Mouse (Mus musculus): ENCODE measurements around the gene Tspan32. TPM values are rescaled to one million over a fixed set of nuclear protein-coding genes. Genes with fewer than 3 reads are reported as not detected.

The Tspan32 gene
- polyA plus RNA-seq, 1 experiment: 6.4 TPM

DNA sequence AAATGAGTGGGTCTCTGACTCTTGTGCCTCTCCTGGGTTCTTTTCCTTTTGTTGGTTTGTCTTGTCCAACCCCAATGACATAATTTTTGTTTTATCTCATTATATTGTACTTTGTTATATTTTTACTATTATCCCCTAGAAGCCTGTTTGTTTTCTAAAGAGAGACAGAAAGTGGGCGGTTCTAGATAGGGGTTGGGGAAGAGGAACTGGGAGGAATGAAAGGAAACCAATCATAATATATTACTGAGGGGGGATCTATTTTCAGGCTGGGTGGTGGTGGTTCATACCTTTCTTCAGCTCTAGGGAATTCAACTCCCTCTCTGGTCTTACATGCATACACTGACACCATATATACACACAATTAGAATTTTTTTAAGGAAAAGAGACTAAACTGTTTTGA, 19.4 kb downstream of the Tspan32 start:
- DNase-seq (ENCODE audit: low read depth, low spot score): no peak
- WGBS: 76% methylated on average over 1 of the region's 1 CpGs

DNA sequence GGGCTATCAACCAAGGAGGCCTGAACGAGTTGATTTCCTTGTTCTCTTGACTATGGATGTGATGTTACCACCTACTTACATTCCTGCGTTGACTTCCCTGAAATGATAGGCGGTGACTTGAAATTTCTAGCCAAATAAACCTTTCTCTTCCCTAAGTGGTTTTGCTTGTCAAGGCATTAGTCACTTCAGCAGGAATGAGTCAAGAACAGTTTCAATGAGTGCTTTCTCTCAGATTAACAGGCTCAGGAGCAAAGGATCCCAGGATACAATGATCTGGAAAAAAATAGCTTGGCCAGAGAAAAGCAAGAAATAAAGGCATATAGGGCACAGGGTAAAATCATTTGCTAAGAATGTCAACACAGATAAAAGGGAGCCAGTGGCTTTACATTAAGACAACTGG, 20.6 kb downstream of the Tspan32 start:
- no peak for DNase-seq (ENCODE audit: low read depth, low spot score)
- 75% methylated on average over 3 of the region's 3 CpGs for WGBS

DNA sequence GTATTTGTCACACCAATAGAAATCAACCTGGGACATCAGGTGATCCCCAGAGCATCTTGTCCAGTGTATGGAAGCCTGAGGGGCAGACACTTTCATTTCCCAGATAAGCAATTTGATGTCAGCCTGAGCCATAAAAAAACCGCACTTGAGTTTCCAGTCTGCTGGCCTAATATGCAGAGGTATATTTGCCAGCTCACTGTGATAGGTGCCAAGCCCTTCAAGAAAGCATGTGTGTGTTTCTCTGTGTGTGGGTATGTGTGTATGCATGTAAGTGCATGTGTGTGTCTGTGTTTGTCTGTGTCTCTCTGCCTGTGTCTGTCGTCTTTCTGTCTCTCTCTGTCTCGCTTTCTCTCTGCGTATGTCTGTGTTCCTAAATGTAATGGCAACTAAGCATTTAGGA, 22.4 kb downstream of the Tspan32 start:
- no peak for DNase-seq (ENCODE audit: low read depth, low spot score)
- 78% methylated on average over 4 of the region's 4 CpGs for WGBS

DNA sequence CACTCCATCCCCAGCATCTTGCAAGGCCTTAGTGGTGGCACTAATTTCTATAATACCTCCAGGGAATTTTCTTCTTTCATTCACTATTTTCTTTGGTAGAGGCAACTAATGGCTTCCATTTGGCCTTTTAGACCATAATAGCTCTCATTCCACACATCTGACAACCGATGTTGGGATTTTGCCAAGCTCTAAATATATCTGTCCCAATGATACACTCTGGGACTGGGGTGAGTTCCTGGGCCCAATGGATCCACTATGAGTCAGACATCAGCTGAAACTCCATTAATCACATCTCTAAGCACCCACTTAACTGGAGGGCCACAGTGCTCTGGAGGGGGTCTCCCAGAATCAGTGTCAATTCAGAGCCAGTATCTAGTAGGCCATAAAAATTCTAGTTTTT, 27.0 kb downstream of the Tspan32 start:
- DNase-seq (ENCODE audit: low read depth, low spot score): no peak
- 67% methylated on average over 1 of the region's 1 CpGs for WGBS

DNA sequence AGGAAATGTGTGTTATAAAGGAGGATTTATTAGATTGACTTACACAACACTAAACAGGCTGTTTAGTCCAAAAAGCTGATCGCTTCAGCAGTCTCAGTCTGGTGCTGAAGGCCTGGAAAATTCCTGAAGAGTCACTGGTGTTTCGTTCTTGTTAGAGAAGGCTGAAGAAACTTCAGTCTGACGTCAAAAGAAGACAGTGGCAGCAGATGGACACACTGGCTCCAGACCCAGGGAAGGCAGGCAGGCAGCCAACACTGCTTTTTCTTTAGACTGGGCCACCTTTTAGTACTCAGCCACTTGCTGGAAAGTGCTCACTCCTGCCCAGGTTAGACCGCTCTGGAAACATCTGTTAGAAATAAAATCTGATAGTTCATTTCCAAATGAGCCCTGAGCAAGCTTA, 28.7 kb downstream of the Tspan32 start:
- 87% methylated on average over 4 of the region's 4 CpGs for WGBS
- no peak for DNase-seq (ENCODE audit: low read depth, low spot score)

DNA sequence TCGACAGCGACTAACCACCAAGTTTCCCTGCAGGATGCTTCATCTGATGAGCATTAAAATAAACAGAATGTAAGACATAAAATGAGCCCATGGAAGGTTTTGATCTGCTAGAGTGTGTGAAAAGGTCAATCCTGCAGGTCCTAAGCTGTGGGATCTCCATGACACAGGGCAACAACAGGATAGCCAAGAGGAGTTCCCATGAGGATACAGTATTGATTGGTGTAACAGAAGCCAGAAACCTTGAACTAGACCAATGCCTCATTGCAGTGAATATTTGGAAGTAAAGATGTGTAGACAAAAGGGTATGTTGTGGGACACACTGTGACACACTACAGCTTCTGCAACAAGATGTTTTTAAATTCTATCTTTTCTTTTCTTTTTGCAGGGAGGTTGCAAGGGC, 29.3 kb downstream of the Tspan32 start:
- no peak for DNase-seq (ENCODE audit: low read depth, low spot score)
- 93% methylated on average over 2 of the region's 2 CpGs for WGBS

DNA sequence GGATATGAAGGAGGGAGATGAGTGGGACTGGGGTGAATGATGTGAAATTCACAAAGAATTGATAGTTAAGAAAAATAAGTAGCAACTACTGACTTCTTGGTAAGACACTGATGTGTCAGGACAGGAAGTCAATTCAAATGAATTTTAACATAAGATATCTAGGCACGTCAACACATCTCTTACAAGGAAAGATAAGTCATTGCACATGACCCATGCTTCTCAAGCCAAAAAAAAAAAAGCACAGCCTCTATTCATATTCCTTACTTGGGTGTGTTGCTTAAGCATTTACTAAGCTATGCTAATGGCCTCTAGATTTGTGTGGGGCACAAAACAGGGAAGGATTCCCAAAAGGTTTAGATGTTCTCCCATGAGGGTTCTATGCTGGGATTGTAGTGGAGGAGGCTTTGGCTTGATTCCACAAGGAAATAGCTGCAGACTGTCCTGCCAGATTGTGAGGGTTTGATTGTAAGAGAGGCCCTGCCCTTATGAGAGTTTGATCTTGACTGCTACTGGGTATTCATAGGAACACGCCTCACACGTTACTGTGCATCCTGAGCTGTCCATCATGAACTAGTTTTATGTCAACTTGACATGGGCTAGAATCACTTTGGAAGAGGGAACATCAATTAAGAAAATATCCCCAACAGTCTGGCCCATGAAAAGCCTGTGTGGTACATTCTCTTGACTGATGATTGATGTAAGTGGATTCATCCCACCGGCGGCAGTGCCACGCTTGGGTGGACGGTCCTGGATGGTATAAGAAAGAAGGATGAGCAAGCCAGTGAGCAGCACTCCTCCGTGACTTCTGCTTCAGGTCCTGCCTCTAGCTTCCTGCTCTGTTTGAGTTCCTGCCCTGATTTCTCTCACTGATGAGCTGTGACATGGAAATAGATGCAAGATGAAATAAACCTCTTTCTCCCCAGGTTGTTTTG, 29.9 kb downstream of the Tspan32 start:
- WGBS: 77% methylated on average over 8 of the region's 8 CpGs
- DNase-seq (ENCODE audit: low read depth, low spot score): no peak

DNA sequence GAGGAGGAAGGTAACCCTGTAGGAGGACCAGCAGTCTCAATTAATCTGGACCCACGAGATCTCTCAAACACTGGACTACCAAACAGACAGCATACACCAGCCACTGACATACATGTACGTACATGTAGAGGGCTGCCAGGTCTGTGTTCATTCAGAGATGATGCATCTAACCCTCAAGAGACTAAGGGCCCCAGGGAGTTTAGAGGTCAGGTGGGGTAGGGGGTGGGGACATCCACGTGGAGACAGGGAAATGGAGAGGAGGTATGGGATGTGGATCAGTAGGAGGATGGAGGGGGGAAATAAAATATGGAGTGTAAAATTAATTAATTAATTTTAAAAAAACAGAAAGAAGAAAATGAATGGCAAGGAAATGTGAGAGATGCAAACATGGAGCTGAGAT, 31.9 kb downstream of the Tspan32 start:
- no peak for DNase-seq (ENCODE audit: low read depth, low spot score)
- 80% methylated on average over 3 of the region's 3 CpGs for WGBS

DNA sequence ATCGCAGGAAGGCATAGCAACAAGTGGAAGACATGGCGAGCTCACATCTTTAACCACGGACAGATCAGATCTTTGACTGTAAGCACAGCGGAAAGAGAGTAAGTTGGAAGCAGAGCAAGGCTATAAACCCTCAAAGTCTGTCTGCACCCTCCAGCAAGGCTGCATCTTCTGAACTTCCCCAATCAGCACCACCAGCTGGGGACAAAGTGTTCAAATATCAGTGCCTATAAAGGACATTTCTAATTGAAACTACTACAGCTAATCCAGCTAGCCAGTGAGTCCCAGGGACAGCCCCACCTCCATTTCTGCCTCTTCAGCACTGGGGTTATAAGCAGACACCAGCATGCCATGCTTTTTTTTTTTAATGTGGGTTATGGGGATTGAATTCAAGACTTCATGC, 32.5 kb downstream of the Tspan32 start:
- 94% methylated on average over 4 of the region's 4 CpGs for whole genome bisulfite sequencing

DNA sequence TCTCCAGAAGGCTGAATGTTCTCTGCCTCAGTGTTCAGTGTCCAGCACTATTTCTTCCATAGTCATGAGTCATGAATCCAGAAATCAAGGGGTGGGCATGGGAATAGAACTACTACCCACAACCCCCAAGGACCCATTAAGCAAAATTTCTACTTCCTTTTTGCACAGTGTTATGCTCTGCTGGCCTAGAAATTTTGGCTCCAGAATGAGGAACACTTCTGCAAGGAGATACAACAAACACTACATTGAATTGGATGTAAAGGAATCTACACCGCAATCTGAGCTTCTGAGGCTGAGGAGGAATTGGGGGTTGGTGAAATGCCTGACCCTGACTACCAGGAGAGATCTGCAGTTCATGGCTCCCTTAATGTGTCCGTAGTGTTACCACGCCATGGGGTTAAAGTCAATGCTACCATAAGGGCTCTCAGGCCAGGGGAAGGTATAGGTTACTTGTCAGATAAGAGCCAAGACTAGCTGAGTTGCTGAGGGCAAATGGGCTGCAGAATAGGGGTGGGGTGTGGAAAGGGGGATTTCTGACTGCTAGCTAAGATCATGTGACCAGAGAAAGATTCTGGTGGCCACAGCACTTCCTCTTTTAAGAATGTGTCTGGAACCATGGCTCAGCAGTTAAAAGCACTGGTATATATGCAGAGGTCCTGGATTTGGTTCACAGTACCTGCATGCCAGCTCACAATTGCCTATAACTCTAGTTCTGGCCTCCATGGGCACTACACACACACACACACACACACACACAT, 33.5 kb downstream of the Tspan32 start:
- WGBS: 95% methylated on average over 3 of the region's 3 CpGs
- DNase-seq (ENCODE audit: low read depth, low spot score): no peak

More for the DNA sequence above, 32.5 kb downstream of the Tspan32 start:
- no peak for DNase-seq (ENCODE audit: low read depth, low spot score)

DNA sequence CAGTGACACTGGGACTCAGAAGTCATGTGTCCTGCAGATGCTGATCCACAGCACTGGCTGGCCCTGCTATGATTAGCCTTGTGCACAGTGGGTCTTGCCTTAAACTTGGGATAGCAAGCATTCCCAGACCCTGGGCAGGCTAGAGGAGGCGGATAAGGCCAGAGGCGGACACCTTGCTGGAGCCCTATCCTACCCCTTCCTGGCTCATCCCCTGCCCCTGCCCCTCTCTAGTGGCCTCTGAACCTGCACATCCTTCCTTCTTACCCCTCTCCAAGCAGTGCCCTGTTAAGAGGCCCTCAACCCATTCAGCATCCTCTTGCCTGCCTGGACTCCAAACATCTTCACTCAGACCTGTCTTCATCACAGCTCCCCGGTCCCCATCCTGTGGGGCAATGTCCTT, 35.7 kb downstream of the Tspan32 start:
- no peak for DNase-seq (ENCODE audit: low read depth, low spot score)
- WGBS: 92% methylated on average over 3 of the region's 3 CpGs

DNA sequence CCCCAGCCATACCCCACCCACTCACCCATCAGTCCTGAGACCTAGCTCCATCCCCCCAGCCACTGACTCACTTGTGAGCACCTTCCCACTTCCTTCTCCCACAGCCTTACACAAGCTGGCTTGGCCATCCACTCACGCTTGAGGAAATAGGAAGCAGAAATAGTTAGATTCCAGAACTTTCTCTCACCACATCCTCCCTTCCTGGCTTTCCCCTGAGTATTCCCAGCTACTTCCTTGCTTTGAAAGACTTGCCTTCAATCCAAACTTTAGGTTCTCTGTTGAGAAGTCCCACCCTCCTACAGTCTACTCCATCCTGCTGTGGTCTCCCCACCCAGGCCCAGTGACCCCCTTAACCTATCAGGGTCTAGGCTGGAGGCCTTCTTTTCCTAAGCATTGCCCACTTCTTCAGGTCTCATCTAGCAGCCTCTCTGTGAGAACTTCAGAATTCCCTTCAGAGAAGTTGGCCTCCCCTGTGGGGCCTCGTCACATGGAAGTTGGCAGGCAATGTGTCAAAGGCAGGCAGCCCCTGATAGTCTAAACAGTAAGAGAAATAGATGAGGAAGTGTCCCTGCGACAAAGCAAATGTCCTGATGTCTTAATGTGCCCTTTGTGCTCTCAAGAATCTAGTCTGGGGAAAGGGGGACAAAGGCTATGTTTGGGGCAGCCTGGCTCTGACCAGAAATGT, 36.4 kb downstream of the Tspan32 start:
- 64% methylated on average over 3 of the region's 3 CpGs for WGBS
- no peak for DNase-seq (ENCODE audit: low read depth, low spot score)

DNA sequence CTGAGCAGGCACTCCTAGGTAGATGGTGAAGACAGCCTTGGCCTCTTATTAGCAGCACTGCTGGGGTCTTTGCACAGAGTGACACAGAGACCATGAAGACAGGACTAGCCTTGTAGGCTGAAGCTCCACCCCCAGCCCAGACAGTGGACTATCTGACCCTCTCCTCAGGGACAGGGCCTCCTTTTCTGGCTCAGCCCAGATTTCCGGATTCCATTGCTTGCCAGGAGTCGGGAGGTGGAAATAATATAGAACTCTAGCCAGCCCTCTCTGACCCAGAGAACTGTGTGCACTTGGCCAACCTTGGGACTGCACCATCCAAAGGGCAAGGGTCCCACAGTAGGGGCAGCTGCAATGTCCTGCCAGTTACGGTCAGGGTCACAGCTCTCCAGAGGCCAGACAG, 37.2 kb downstream of the Tspan32 start:
- DNase-seq (ENCODE audit: low read depth, low spot score): no peak
- WGBS: 73% methylated on average over 3 of the region's 3 CpGs

DNA sequence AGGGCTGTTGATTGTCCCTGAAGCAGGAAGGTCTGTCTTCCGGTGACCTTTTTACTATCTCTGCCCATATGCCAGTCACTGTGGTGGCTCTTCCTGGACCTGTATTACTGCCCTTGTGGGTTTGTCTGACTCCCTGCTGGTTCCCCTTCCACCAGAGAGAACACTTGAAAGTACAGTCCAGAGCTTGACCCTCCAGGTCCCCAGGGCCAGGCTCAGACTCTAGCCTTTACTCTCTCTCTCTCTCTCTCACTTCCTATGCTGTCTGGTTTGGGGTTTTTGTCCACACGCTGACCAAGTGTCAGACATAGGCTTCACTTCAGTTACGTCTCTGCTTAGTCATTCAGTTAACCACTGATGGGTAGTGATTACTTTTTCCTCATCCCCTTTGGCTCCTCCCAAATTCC, 38.1 kb downstream of the Tspan32 start:
- 88% methylated on average over 3 of the region's 3 CpGs for WGBS
- no peak for DNase-seq (ENCODE audit: low read depth, low spot score)

DNA sequence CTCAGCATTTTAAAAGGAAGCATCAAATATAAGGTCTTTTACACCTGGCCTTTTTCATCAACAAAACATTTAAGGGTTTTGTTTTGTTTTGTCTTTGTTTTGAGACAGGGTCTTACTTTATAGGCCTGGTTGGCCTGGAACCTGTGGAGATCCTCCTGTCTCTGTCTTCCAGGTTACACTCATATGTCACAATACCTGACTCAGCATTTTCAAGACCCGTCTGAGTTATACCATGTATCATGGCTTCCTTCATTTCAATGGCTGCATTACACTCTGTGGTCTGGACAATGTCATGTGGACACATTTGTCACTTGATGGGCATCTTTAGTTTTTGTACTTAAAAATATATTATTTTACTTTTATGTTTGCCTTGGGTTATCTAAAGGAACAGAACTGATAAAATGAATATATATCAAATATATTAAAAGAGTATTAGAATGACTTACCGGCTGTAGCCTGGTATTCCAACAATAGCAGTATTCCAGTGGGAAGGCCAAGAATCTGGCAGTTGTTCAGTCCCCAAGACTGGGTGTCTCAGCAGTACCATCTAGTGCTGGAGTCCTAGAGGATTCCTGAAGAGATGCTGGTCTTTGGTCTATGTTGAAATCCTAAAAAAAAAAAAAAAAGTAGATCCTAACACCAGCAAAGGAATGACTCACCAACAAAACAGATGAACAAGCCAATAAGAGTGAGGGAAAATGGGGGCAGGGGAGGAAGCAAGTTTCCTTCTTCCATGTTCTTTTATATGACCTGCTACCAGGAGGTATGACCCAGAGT, 39.4 kb downstream of the Tspan32 start:
- WGBS: 95% methylated on average over 2 of the region's 2 CpGs
- DNase-seq (ENCODE audit: low read depth, low spot score): no peak

DNA sequence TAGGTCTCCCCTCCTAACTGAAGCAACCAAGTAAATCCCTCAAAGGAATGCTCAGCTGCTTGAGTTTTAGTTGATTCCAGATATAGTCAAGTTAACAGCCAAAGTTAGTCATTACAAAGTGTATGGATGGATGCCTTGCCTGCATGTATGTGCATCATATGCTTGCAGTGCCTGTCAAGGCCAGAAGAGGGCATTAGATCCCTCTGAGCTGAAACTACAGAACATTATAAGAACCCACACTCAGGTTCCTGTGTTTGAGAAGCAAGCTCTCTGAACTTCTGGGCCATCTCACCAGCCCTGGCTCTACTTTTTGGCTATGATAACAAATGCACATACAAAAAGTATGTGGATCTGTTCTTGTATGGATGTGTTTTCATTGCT, 40.0 kb downstream of the Tspan32 start:
- DNase-seq (ENCODE audit: low read depth, low spot score): no peak

DNA sequence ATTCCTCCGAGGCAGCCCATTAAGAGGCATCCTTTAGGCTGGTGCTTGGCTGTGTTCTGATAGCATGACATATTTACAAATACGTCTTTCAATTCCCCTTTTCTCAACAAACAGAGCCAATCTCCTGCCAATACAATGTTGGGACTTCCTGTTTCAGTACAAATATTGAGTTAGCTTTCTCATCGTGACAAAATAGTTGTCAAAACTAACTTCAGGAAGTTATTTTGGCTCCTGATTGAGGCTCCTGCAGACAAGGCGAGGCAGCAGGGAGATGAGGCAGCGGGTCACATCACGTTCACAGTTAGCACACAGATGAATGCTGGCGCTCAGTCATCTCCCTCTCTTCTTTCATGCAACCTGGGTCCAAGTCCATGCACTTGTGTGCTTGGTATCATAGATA, 41.5 kb downstream of the Tspan32 start:
- 67% methylated on average over 7 of the region's 7 CpGs for WGBS
- DNase-seq (ENCODE audit: low read depth, low spot score): no peak

DNA sequence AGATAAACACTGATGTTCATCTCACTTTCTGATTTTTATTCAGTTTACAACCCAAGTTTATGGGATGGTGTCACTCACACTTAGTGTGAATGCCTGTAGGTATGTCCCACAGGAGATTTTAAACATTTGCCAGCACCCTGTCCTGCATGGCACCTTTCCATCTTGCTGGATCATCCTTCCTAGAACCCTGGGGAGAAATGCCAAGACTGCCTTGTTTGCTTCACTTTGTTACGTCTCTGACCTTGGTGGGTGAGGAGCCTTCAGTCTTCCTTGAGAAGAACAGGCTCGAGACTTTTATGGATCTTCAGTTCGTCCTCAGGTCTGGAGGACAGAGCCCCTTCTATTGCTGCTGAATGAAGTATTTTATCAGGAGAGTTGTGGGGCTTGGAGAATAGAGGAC, 44.5 kb downstream of the Tspan32 start:
- 61% methylated on average over 3 of the region's 3 CpGs for WGBS
- no peak for DNase-seq (ENCODE audit: low read depth, low spot score)

DNA sequence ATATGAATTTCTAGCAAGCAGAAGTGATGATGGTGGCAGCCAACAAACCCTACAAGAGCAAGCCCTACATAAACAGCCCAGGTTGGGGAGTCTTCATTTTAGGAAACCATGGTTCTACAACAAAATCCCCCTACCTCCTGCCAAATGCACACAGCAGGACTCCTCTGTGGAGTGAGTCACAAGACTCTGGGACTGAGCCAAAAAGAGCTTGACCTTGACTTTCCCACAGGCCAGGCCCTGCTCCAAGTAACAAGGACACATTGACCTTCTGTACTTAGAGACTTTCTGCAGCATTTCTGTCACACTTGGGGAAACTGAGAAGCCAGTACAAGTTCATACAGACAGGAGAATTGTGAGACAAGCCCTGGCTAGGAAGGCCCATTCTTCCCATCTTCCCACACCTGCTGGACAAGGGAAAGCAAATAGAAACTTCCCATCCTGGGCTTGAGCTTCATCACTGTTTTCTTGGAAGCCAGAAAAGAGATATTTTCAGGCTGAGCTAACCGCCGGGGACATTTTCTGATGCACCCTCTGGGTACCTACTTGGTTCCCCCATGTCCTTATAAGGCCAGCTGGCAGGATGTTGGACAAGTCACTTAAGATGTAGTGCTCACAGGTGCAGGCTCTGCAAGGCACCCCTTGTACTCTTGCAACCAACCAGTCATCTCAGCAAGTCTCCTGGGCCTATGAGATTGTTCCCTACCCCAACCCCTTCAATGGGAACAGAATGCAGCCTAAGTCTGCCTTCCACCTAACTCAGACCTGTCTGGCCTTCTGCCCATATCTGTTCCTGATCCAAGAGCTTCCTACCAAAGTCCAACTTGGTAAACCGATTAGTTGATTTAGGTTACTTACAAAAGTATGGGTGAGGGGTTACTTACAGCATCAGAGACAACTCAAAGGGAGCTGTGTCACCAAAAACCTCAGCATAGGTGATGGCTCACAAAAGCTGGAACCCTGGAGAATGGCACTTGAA, 45.3 kb downstream of the Tspan32 start:
- no peak for DNase-seq (ENCODE audit: low read depth, low spot score)

More for the DNA sequence above, 45.3 kb downstream of the Tspan32 start:
- WGBS: 75% methylated on average over 3 of the region's 3 CpGs

Measured in large intestine, adult 2 months (tissue).